8 mouse cellular contexts compared by ENCODE assay signal in the genomic region with DNA sequence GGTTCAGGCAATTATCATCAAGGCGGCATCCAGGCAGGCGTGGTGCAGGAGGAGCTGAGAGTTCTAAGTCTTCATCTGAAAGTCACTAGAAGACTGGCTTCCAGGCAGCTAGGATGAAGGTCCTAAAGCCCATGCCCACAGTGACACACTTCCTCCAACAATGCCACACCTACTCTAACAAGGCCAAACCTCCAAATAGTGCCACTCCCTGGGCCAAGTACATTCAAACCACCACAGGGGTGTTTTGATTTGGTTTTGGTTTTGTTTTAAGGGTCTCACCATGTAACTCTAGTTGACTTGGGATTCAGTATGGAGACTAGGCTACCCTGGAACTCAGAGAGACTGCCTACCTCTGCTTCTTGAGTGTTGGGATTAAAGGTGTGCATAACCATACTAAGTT. TPM values are rescaled to one million over a fixed set of nuclear protein-coding genes. Genes with fewer than 3 reads are reported as not detected.
DNase-seq lines count a peak whose midpoint lies in the region; ATAC-seq and TF ChIP-seq lines count a peak whose summit lies in the region.

Gene Tmbim1, minus strand, starts transcription at position 101 of the 400 bp plus-strand sequence.

- no peak for TF ChIP-seq CTCF in E14TG2a.4 (conservative IDR thresholded peaks at IDR 0.05; ENCODE audit: low read length)

- peak within 1 kb of the TSS; percentile 75 for H3K4me2 ChIP-seq in forebrain, embryonic 14.5 days (ENCODE audit: low read length)
- peak within 1 kb of the TSS; percentile 82 for H3K4me2 ChIP-seq in hindbrain, embryonic 12.5 days (replicated peaks)
- peak within 1 kb of the TSS; percentile 84 for H3K4me2 ChIP-seq in liver, embryonic 15.5 days

- peak within 1 kb of the TSS; percentile 86 for H3K4me3 ChIP-seq in E14TG2a.4 (replicated peaks; ENCODE audit: low read length)
- no peak within 1 kb of the TSS for H3K4me3 ChIP-seq in forebrain, embryonic 14.5 days (ENCODE audit: low read depth, low read length)
- H3K4me3 ChIP-seq in hindbrain, embryonic 12.5 days: peak within 1 kb of the TSS; percentile 48
- H3K4me3 ChIP-seq in liver, embryonic 15.5 days (replicated peaks): peak within 1 kb of the TSS; percentile 71

- no peak within 1 kb of the TSS for H3K9ac ChIP-seq in forebrain, embryonic 14.5 days (ENCODE audit: low read length)
- no peak within 1 kb of the TSS for H3K9ac ChIP-seq in hindbrain, embryonic 12.5 days
- H3K9ac ChIP-seq in liver, embryonic 15.5 days: peak within 1 kb of the TSS; percentile 73; the same call in 1 of the 2 replicates

- no peaks in the 10 kb centered on the region for H3K9me3 ChIP-seq in E14TG2a.4 (ENCODE audit: low read length)
- no peaks in the 10 kb centered on the region for H3K9me3 ChIP-seq in forebrain, embryonic 14.5 days (replicated peaks; ENCODE audit: control insufficient read depth, low read length)
- H3K9me3 ChIP-seq in hindbrain, embryonic 12.5 days (replicated peaks): no peaks in the 10 kb centered on the region
- H3K9me3 ChIP-seq in liver, embryonic 15.5 days (replicated peaks): no peaks in the 10 kb centered on the region

- H3K36me3 ChIP-seq in E14TG2a.4 (ENCODE audit: insufficient read depth, low read length): peaks cover 10% of the 10 kb centered on the region
- 0 out of 2 replicates have a peak, but pooled peaks cover 2% of the 10 kb centered on the region for H3K36me3 ChIP-seq in forebrain, embryonic 14.5 days (ENCODE audit: control insufficient read depth, insufficient read depth, low read length)
- H3K36me3 ChIP-seq in hindbrain, embryonic 12.5 days: 0 out of 2 replicates have a peak, but pooled peaks cover 3% of the 10 kb centered on the region
- no peaks in the 10 kb centered on the region for H3K36me3 ChIP-seq in liver, embryonic 15.5 days (replicated peaks)

- no peak for DNase-seq in frontal cortex, adult 2 months (ENCODE audit: extremely low spot score in 1 of 2, low spot score in 1 of 2)
- DNase-seq in frontal cortex, postnatal 10 days (ENCODE audit: low spot score in 2 of 2): no peak
- DNase-seq in forebrain, embryonic 14.5 days (ENCODE audit: low spot score): no peak
- DNase-seq in urinary bladder, postnatal 14 days (ENCODE audit: low spot score): no peak
- DNase-seq in frontal cortex, postnatal 25 days (ENCODE audit: low spot score in 2 of 2): no peak

- no peak within 1 kb of the TSS for H3K27ac ChIP-seq in forebrain, embryonic 14.5 days (ENCODE audit: low read depth, low read length)
- no peak within 1 kb of the TSS for H3K27ac ChIP-seq in hindbrain, embryonic 12.5 days
- peak within 1 kb of the TSS; percentile 76 for H3K27ac ChIP-seq in liver, embryonic 15.5 days (replicated peaks)

- no peaks in the 10 kb centered on the region for H3K27me3 ChIP-seq in E14TG2a.4 (ENCODE audit: insufficient read depth, low read length)
- peaks cover 10% of the 10 kb centered on the region for H3K27me3 ChIP-seq in forebrain, embryonic 14.5 days (replicated peaks; ENCODE audit: control insufficient read depth, insufficient read depth, low read length)
- peaks cover 18% of the 10 kb centered on the region for H3K27me3 ChIP-seq in hindbrain, embryonic 12.5 days
- no peaks in the 10 kb centered on the region for H3K27me3 ChIP-seq in liver, embryonic 15.5 days

- H3K4me1 ChIP-seq in E14TG2a.4 (replicated peaks; ENCODE audit: low read depth, low read length): peaks cover 83% of the 10 kb centered on the region
- peaks cover 9% of the 10 kb centered on the region for H3K4me1 ChIP-seq in forebrain, embryonic 14.5 days (ENCODE audit: control insufficient read depth, insufficient read depth, low read length)
- H3K4me1 ChIP-seq in hindbrain, embryonic 12.5 days: peaks cover 12% of the 10 kb centered on the region
- peaks cover 70% of the 10 kb centered on the region for H3K4me1 ChIP-seq in liver, embryonic 15.5 days (replicated peaks)

- no peak for ATAC-seq in forebrain, embryonic 14.5 days
- no peak for ATAC-seq in hindbrain, embryonic 12.5 days (ENCODE audit: low FRiP score)
- no peak for ATAC-seq in liver, embryonic 15.5 days (ENCODE audit: insufficient read depth)

- 92% methylated on average over 2 of the region's 2 CpGs for WGBS in forebrain, embryonic 14.5 days
- WGBS in hindbrain, embryonic 12.5 days: 85% methylated on average over 2 of the region's 2 CpGs
- WGBS in liver, embryonic 15.5 days (ENCODE audit: insufficient replicate concordance): 86% methylated on average over 2 of the region's 2 CpGs

RNA-seq across cellular contexts. Expression of gene Tmbim1, which starts in this region (rescaled TPM):
- 25.7 and 33.6 TPM in 2 replicates for polyA plus RNA-seq in frontal cortex, adult 2 months (2012; rRNA removed)
- polyA plus RNA-seq in forebrain, embryonic 14.5 days (2014; fragmentation: Nextera tagmentation; extraction: Ambion mirVana): 3.7 and 4.9 TPM in 2 replicates
- polyA plus RNA-seq in hindbrain, embryonic 12.5 days (2016; fragmentation: Nextera tagmentation; extraction: Ambion mirVana): 11.7 and 13.4 TPM in 2 replicates
- polyA plus RNA-seq in liver, embryonic 15.5 days (2015; fragmentation: Nextera tagmentation; extraction: Ambion mirVana): 15.4 and 18.7 TPM in 2 replicates
